Mouse (Mus musculus) ES-E14 (cell line): ENCODE measurements around the gene Rabgap1l.

Experiments
- CHD2 ChIP-seq: IDR thresholded peaks from 2 replicates; pipeline ENCODE4 v1.6.1; 2014; ENCODE audit warnings: mild to moderate bottlenecking, low read depth, low read length, inconsistent platforms
- MAFK ChIP-seq: IDR thresholded peaks from 2 replicates; pipeline ENCODE4 v1.6.1; 2014; ENCODE audit warnings: mild to moderate bottlenecking, low read depth, low read length, inconsistent platforms; ENCODE audit not compliant: insufficient read depth
- ZC3H11A ChIP-seq: IDR thresholded peaks from 2 replicates; pipeline ENCODE4 v1.6.1; 2012; ENCODE audit warnings: low read depth, mild to moderate bottlenecking, inconsistent platforms, low read length, borderline replicate concordance

DNA sequence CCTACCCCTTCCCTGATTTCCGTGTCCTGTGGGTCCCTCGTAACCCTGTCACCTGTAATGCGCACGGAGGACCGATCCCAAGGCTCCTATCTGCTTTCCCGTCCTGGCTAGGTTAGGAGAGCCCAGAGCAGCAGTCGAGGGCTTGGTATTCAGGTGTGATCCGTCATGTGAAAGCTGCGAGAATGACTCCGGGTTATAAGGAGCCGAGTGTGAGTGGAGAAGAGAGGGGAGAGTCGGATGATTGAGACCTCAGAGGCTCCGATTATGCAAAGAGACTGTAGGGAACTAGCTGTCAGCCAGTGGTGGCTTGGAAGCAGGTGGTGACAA lies 597.7 kb downstream of the Rabgap1l start:
- TF ChIP-seq ZC3H11A = no peak
- TF ChIP-seq MAFK = no peak
- no peak for TF ChIP-seq CHD2
